Mouse (Mus musculus) myocyte (in vitro differentiated cells): Measurements from ENCODE around the gene Pfn3.

Experiments
- E2F4 ChIP-seq: IDR thresholded peaks from one replicate; pipeline ENCODE4 v1.6.1; 2011; ENCODE audit warnings: mild to moderate bottlenecking, control low read depth, moderate library complexity; ENCODE audit not compliant: insufficient read depth
- MYOD1 ChIP-seq, 3 experiments: IDR thresholded peaks; one replicate each; pipeline ENCODE4 v1.6.1; 2011; ENCODE audit warnings: control low read depth in 2 of 3, low read depth in 2 of 3, mild to moderate bottlenecking in 2 of 3, moderate library complexity in 1 of 3; ENCODE audit not compliant: insufficient read length in 2 of 3, control insufficient read depth in 1 of 3
- POLR2A ChIP-seq: IDR thresholded peaks from one replicate; pipeline ENCODE4 v1.6.1; 2011; ENCODE audit warnings: low read depth, mild to moderate bottlenecking, control low read depth, moderate library complexity; ENCODE audit not compliant: insufficient read length
- TCF12 ChIP-seq: IDR thresholded peaks from one replicate; pipeline ENCODE4 v1.6.1; 2011; ENCODE audit warnings: mild to moderate bottlenecking, control low read depth; ENCODE audit not compliant: poor library complexity, insufficient read depth, severe bottlenecking

DNA sequence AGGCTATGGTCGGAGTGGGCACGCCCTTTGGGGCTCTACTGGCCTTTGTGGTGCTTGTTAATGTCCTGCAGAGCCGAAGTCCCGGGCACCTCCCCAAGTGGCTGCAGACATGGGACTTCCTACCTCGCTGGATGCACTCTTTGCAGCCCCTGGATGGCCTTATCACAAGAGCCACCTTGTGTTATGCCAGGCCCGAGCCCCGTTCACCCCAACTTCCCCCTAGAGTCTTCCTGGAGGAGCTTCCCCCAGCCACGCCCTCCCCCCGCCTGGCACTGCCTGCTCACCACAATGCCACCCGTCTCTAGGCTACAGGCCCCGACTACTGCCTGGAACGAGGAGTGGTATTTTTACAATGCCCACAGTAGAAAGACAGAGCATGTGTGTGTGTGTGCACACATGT lies 1.7 kb downstream of the Pfn3 start:
- no peak for TF ChIP-seq POLR2A
- no peak for TF ChIP-seq MYOD1 (IDR thresholded peaks at IDR 0.05; ENCODE audit: control insufficient read depth in 1 of 3, insufficient read length in 2 of 3, low read depth in 2 of 3)
- TF ChIP-seq TCF12: no peak
- TF ChIP-seq E2F4: no peak
